Mouse (Mus musculus): ENCODE data around the gene Olfr30.
"Not testable (repeated sequence)": the region's sequence is repeated elsewhere in the genome, so short reads cannot be mapped to it uniquely, and the experiment has no call there.

DNA sequence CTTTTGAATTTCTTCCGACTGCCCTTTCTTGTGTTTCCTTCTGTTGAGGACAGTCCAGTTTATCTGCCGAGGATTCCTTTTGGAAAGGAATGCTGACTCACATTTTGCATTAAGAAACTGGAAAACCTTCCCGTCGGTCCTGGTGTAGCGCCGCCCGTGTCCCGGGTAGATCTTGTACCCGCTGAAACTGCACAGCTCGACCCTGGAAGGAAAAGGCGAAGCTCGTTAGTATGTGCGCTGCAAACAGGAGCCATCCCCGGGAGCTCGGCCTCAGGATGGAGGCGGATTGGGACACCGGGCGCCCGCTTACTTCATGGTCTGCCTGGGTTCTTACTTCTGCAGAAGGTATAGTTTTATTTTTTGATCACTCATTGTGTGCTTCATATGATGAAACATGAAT lies 47.0 kb upstream of the Olfr30 start:
- TF ChIP-seq POLR2A (IDR thresholded peaks at IDR 0.05; ENCODE audit: low read depth, low read length); CTCF (conservative IDR thresholded peaks at IDR 0.05; ENCODE audit: insufficient read depth, insufficient read length, low read depth, low read length): not testable (repeated sequence)
